Mouse (Mus musculus) cerebellum, adult 2 months (tissue): ENCODE data around the gene Hnmt. TPM values are rescaled to one million over a fixed set of nuclear protein-coding genes. Genes with fewer than 3 reads are reported as not detected.

Source experiments
- DNase-seq, 2 experiments: peaks; one replicate each; pipeline ENCODE4 v3.0.0; 2021
- H3K27ac ChIP-seq: fragments of 200-500 bp; 2 replicates; pipeline ENCODE4 v1.5.1; 2012; ENCODE audit warnings: low read length, control low read depth, inconsistent platforms; ENCODE audit not compliant: insufficient read depth
- H3K27me3 ChIP-seq: fragments of 200-500 bp; 2 replicates; pipeline ENCODE4 v1.6.1; 2012; ENCODE audit warnings: inconsistent platforms, mild to moderate bottlenecking, low read length, moderate library complexity; ENCODE audit not compliant: control insufficient read depth, insufficient read depth
- H3K4me1 ChIP-seq: fragments of 200-500 bp; 2 replicates; pipeline ENCODE4 v1.6.1; 2011; ENCODE audit warnings: low read length; ENCODE audit not compliant: control insufficient read depth, insufficient read depth
- H3K4me3 ChIP-seq: fragments of 200-500 bp; replicated peaks from 2 replicates; pipeline ENCODE3; 2011; ENCODE audit warnings: mild to moderate bottlenecking, low read depth, low read length, control low read depth; ENCODE audit not compliant: insufficient read depth
- CTCF ChIP-seq: fragments of 200-500 bp; IDR thresholded peaks from 2 replicates; pipeline ENCODE4 v1.5.1; 2011; ENCODE audit warnings: low read depth, mild to moderate bottlenecking, control low read depth, low read length, moderate library complexity, borderline replicate concordance; ENCODE audit not compliant: insufficient read depth
- POLR2A ChIP-seq: fragments of 200-500 bp; IDR thresholded peaks from 2 replicates; pipeline ENCODE4 v1.6.1; 2011; ENCODE audit warnings: low read length, control low read depth, borderline replicate concordance; ENCODE audit not compliant: insufficient read depth
- WGBS: fragments of 180-500 bp; shearing (Covaris S2); methylation state at CpG from one replicate; pipeline ENCODE4 v1.1.7; 2018; 5-methylcytosine and 5-hydroxymethylcytosine counted together
- polyA plus RNA-seq: library from polyadenylated mRNA; depleted of rRNA; stranded (reverse); fragments of >200 nt; gene quantifications from 2 replicates; pipeline ENCODE4 v1.2.3, GENCODE M21; 2012; rRNA removed

Gene Hnmt
- polyA plus RNA-seq, result 10.2 and 11.0 TPM in 2 replicates

DNA sequence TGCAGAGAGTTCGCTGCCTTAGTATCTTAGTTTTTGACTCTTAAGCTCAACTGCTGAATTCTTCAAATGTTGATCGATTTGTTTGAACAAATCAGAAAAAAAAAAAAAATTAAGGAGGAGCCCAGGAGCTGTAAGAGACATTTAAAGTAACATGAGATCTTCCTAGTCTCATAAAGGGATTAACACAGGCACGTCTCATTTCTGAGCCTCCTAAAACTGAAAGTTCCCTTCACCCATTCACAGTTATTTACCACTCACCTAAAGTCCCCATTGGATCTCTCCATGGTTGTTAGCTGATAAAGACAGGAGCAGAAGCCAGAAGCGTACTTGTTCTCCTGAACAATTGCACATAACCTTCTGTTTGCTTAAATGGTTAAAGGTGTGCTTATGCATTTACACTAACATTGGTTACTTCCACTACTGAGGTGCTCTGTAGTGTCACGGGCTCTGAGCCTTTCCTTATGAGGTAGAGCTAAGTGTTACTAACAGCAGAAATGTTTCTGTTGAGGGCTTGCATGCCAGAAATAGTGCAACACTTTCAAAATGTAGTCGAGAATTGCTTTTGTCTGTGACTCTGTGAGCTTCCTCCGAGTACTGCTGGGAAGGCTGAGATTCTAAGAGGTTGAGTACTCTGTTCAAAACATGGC is at the start of gene Hnmt:
Hnmt (minus strand) TSS at position 51 of the 647 bp plus-strand sequence.
- Histone ChIP-seq H3K4me3 (peak within 1 kb of the TSS; percentile 43), H3K27ac (no peak within 1 kb of the TSS), H3K27me3 (no peaks in the 10 kb centered on the region), H3K4me1 (no peaks in the 10 kb centered on the region)
- no peak for TF ChIP-seq POLR2A
- TF ChIP-seq CTCF, result no peak
- no peak for DNase-seq
- WGBS, result 26% methylated on average over 7 of the region's 7 CpGs

- no peak within 1 kb of the TSS for H3K27ac ChIP-seq
- no peak for TF ChIP-seq POLR2A
- no peak for TF ChIP-seq CTCF
- H3K4me1 ChIP-seq, result no peaks in the 10 kb centered on the region
- WGBS, result 67% methylated on average over 4 of the region's 4 CpGs
- no peak for DNase-seq
- H3K27me3 ChIP-seq, result no peaks in the 10 kb centered on the region
- no peak within 1 kb of the TSS for H3K4me3 ChIP-seq
These were observed 47.3 kb upstream of the Hnmt start, which contains the start of gene Tbpl2 for GRCm38 (mm10) chr2:24096495-24096894. Tbpl2 (minus strand) TSS chr2:24096595.

DNA sequence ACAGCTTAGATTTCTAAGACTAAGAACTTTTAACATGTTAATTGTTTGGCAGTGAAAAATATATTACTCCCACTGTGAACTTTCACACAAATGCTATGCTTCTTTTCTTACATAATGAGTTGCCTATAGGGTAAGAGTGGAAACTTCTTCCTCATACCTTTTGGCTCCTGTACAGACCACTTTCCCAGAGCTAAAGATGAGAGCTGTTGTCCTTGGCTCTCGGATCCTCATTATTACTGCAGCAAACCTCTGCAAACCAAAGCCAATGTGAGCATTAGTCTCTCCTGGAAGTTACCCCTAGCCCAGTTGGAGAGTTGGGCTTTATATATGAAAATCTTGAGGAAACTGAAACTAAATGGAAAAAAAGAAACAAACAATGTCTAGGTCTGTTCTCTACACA is 41.7 kb upstream of the Hnmt start:
- TF ChIP-seq CTCF, result no peak
- TF ChIP-seq POLR2A, result no peak
- Histone ChIP-seq H3K4me1 (no peaks in the 10 kb centered on the region), H3K27ac (no peak overlapping the region), H3K27me3 (no peaks in the 10 kb centered on the region), H3K4me3 (no peak overlapping the region)
- no peak for DNase-seq
- 70% methylated on average over 1 of the region's 1 CpGs for WGBS

DNA sequence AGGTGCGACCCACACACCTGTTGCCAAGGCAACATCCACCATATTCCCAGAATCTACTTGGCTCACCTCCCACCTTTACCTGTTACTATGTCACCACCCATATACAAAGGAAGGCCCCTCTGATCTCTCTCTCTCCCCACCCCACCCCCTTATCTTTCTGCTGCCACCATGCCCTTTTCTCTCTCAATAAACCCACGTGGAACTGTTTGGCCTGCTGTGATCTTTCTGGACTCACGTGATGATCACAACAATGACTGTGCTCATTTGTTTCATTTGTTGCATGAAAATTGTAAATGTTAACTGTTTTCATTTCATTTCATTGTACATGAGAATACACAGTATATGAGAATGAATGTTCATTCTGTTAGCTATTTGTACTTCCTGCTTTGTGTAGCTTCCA is 1.3 kb upstream of the Hnmt start:
- Histone ChIP-seq H3K4me1 (no peaks in the 10 kb centered on the region), H3K27ac (no peak overlapping the region), H3K4me3 (no peak overlapping the region), H3K27me3 (no peaks in the 10 kb centered on the region)
- TF ChIP-seq CTCF, result no peak
- no peak for TF ChIP-seq POLR2A
- DNase-seq, result no peak
- 54% methylated on average over 3 of the region's 3 CpGs for WGBS

DNA sequence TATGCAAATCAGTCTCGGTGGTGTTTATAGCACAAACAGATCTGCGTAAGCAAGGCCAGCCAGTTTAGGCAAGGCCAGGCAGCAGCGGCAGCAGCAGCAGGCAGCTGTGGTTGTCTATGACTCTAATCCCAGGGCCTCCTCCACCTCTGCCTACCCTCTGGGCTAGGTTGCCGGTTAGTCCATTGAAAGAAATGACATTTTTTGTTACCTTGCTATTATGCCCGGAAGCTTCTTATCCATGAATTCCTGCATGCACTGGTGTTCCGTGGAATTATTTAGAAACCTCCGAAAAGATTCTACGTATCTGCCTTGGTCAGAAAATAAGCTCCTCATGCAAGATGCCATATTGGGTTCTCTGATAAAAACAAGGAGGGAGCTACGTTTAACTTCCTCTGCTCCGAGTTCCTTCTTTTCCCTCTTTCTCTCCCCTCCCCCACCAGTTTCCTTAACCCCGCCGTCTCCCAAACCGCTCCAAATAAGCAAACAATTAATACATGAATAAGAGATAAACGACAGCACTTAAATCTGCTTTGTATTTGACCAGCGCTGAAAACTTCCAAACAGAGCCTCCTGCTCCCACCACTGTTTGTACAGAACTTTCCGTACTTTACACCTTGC is 605 bp downstream of the Hnmt start:
- Histone ChIP-seq H3K27ac (no peak overlapping the region), H3K27me3 (no peaks in the 10 kb centered on the region), H3K4me3 (peak overlapping the region; percentile 43), H3K4me1 (no peaks in the 10 kb centered on the region)
- peak; percentile 5 to 26 for DNase-seq
- TF ChIP-seq POLR2A (no peak), CTCF (no peak)
- 2% methylated on average over 16 of the region's 16 CpGs for WGBS

GRCm38 (mm10) chr2:24047551-24048479 is 1.4 kb downstream of the Hnmt start:
- WGBS, result 20% methylated on average over 6 of the region's 6 CpGs
- Histone ChIP-seq H3K27me3 (no peaks in the 10 kb centered on the region), H3K27ac (no peak overlapping the region), H3K4me1 (no peaks in the 10 kb centered on the region), H3K4me3 (peak overlapping the region; percentile 43)
- no peak for DNase-seq
- TF ChIP-seq CTCF (no peak), POLR2A (no peak)

DNA sequence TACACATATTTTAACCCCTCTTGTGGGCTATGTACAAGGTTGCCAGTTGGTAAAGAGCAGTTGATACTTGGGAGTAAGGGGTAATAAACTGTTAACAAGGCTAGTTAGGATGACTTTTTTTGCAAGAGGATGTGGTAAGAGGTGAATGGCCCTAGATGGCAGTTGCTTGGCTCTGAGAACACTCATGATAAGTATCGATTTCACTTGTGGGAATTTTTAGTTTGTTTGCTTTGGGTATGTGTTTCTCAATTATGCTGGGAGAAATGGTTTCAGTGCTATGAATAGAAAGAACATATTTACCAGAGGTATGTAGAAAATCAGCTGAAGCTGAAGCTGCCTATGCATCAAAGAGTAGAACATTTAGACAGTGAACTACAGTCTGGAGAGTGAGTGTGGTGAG is 6.3 kb downstream of the Hnmt start:
- no peaks in the 10 kb centered on the region for H3K27me3 ChIP-seq
- 87% methylated on average over 1 of the region's 1 CpGs for WGBS
- TF ChIP-seq POLR2A (no peak), CTCF (no peak)
- H3K27ac ChIP-seq, result no peak overlapping the region
- H3K4me3 ChIP-seq, result no peak overlapping the region
- H3K4me1 ChIP-seq, result no peaks in the 10 kb centered on the region
- DNase-seq, result no peak
